Mouse (Mus musculus): ENCODE data around the gene Ctnnb1. TPM values are rescaled to one million over a fixed set of nuclear protein-coding genes. Genes with fewer than 3 reads are reported as not detected.

Gene Ctnnb1
- polyA plus RNA-seq, 1 experiment from 2014 or later, result 350 TPM

- peaks cover 19% of the 10 kb centered on the region for H3K36me3 ChIP-seq (ENCODE audit: control insufficient read depth, insufficient read depth, low read length)
- H3K27ac ChIP-seq (ENCODE audit: low read depth, low read length), result no peak overlapping the region
These were observed 34.1 kb downstream of the Ctnnb1 start for GRCm38 (mm10) chr9:120963104-120963503.

GRCm38 (mm10) chr9:120963720-120964119 is 34.7 kb downstream of the Ctnnb1 start:
- H3K27ac ChIP-seq (ENCODE audit: low read depth, low read length), result no peak overlapping the region
- H3K36me3 ChIP-seq (ENCODE audit: control insufficient read depth, insufficient read depth, low read length), result peaks cover 15% of the 10 kb centered on the region
- no peaks in the 10 kb centered on the region for H3K27me3 ChIP-seq (replicated peaks; ENCODE audit: control insufficient read depth, insufficient read depth, low read length)
- H3K9me3 ChIP-seq (ENCODE audit: control insufficient read depth, low read length), result no peaks in the 10 kb centered on the region
- no peak overlapping the region for H3K4me2 ChIP-seq (ENCODE audit: low read length)
- no peak for ATAC-seq
- H3K4me1 ChIP-seq (ENCODE audit: control insufficient read depth, insufficient read depth, low read depth, low read length), result peaks cover 5% of the 10 kb centered on the region; the same call in 1 of the 2 replicates
- no peak overlapping the region for H3K4me3 ChIP-seq (ENCODE audit: low read length)
- 64% methylated on average over 3 of the region's 3 CpGs for WGBS
- no peak overlapping the region for H3K9ac ChIP-seq (ENCODE audit: low read depth, low read length)

More at GRCm38 (mm10) chr9:120963104-120963503, 34.1 kb downstream of the Ctnnb1 start:
- Histone ChIP-seq H3K9ac (ENCODE audit: low read depth, low read length) (no peak overlapping the region), H3K4me1 (ENCODE audit: control insufficient read depth, insufficient read depth, low read depth, low read length) (peaks cover 5% of the 10 kb centered on the region), H3K4me3 (ENCODE audit: low read length) (no peak overlapping the region), H3K4me2 (ENCODE audit: low read length) (no peak overlapping the region), H3K9me3 (ENCODE audit: control insufficient read depth, low read length) (no peaks in the 10 kb centered on the region), H3K27me3 (replicated peaks; ENCODE audit: control insufficient read depth, insufficient read depth, low read length) (no peaks in the 10 kb centered on the region)
- WGBS, result 94% methylated on average over 4 of the region's 4 CpGs
- no peak for ATAC-seq

GRCm38 (mm10) chr9:120964224-120964623 is 35.2 kb downstream of the Ctnnb1 start:
- Histone ChIP-seq H3K9ac (ENCODE audit: low read depth, low read length) (no peak overlapping the region), H3K36me3 (ENCODE audit: control insufficient read depth, insufficient read depth, low read length) (peaks cover 15% of the 10 kb centered on the region), H3K27ac (ENCODE audit: low read depth, low read length) (no peak overlapping the region), H3K9me3 (ENCODE audit: control insufficient read depth, low read length) (no peaks in the 10 kb centered on the region), H3K4me2 (ENCODE audit: low read length) (no peak overlapping the region), H3K27me3 (replicated peaks; ENCODE audit: control insufficient read depth, insufficient read depth, low read length) (no peaks in the 10 kb centered on the region), H3K4me3 (ENCODE audit: low read length) (no peak overlapping the region), H3K4me1 (ENCODE audit: control insufficient read depth, insufficient read depth, low read depth, low read length) (peaks cover 5% of the 10 kb centered on the region; the same call in 1 of the 2 replicates)
- no peak for ATAC-seq
- 82% methylated on average over 2 of the region's 5 CpGs for WGBS

GRCm38 (mm10) chr9:120965007-120965406 is 36.0 kb downstream of the Ctnnb1 start:
- H3K4me3 ChIP-seq (ENCODE audit: low read length), result no peak overlapping the region
- no peaks in the 10 kb centered on the region for H3K27me3 ChIP-seq (replicated peaks; ENCODE audit: control insufficient read depth, insufficient read depth, low read length)
- WGBS, result 86% methylated on average over 10 of the region's 10 CpGs
- H3K9me3 ChIP-seq (ENCODE audit: control insufficient read depth, low read length), result no peaks in the 10 kb centered on the region
- H3K36me3 ChIP-seq (ENCODE audit: control insufficient read depth, insufficient read depth, low read length), result peaks cover 16% of the 10 kb centered on the region
- H3K4me2 ChIP-seq (ENCODE audit: low read length), result no peak overlapping the region
- H3K27ac ChIP-seq (ENCODE audit: low read depth, low read length), result no peak overlapping the region
- ATAC-seq, result no peak
- H3K9ac ChIP-seq (ENCODE audit: low read depth, low read length), result no peak overlapping the region
- peaks cover 5% of the 10 kb centered on the region; the same call in 1 of the 2 replicates for H3K4me1 ChIP-seq (ENCODE audit: control insufficient read depth, insufficient read depth, low read depth, low read length)

- WGBS, result 75% methylated on average over 6 of the region's 6 CpGs
- Histone ChIP-seq H3K27me3 (replicated peaks; ENCODE audit: control insufficient read depth, insufficient read depth, low read length) (no peaks in the 10 kb centered on the region), H3K4me1 (ENCODE audit: control insufficient read depth, insufficient read depth, low read depth, low read length) (no peaks in the 10 kb centered on the region; the same call in 1 of the 2 replicates), H3K4me2 (ENCODE audit: low read length) (no peak overlapping the region), H3K4me3 (ENCODE audit: low read length) (no peak overlapping the region), H3K27ac (ENCODE audit: low read depth, low read length) (no peak overlapping the region), H3K36me3 (ENCODE audit: control insufficient read depth, insufficient read depth, low read length) (peaks cover 11% of the 10 kb centered on the region), H3K9me3 (ENCODE audit: control insufficient read depth, low read length) (no peaks in the 10 kb centered on the region), H3K9ac (ENCODE audit: low read depth, low read length) (no peak overlapping the region)
- no peak for ATAC-seq
These were observed 44.1 kb downstream of the Ctnnb1 start for GRCm38 (mm10) chr9:120973026-120973515.

GRCm38 (mm10) chr9:120974209-120974608 is 45.2 kb downstream of the Ctnnb1 start:
- no peaks in the 10 kb centered on the region for H3K27me3 ChIP-seq (replicated peaks; ENCODE audit: control insufficient read depth, insufficient read depth, low read length)
- no peaks in the 10 kb centered on the region; the same call in 1 of the 2 replicates for H3K4me1 ChIP-seq (ENCODE audit: control insufficient read depth, insufficient read depth, low read depth, low read length)
- no peaks in the 10 kb centered on the region for H3K9me3 ChIP-seq (ENCODE audit: control insufficient read depth, low read length)
- no peak overlapping the region for H3K9ac ChIP-seq (ENCODE audit: low read depth, low read length)
- H3K4me3 ChIP-seq (ENCODE audit: low read length), result no peak overlapping the region
- H3K36me3 ChIP-seq (ENCODE audit: control insufficient read depth, insufficient read depth, low read length), result peaks cover 7% of the 10 kb centered on the region
- H3K4me2 ChIP-seq (ENCODE audit: low read length), result no peak overlapping the region
- ATAC-seq, result no peak
- H3K27ac ChIP-seq (ENCODE audit: low read depth, low read length), result no peak overlapping the region
- 97% methylated on average over 2 of the region's 2 CpGs for WGBS

GRCm38 (mm10) chr9:120976158-120976557 is 47.1 kb downstream of the Ctnnb1 start:
- no peaks in the 10 kb centered on the region for H3K36me3 ChIP-seq (ENCODE audit: control insufficient read depth, insufficient read depth, low read length)
- WGBS, result 46% methylated on average over 5 of the region's 5 CpGs
- H3K4me3 ChIP-seq (ENCODE audit: low read length), result no peak overlapping the region
- peak; percentile 92 for ATAC-seq
- no peaks in the 10 kb centered on the region; the same call in 1 of the 2 replicates for H3K4me1 ChIP-seq (ENCODE audit: control insufficient read depth, insufficient read depth, low read depth, low read length)
- H3K27ac ChIP-seq (ENCODE audit: low read depth, low read length), result no peak overlapping the region
- H3K9me3 ChIP-seq (ENCODE audit: control insufficient read depth, low read length), result no peaks in the 10 kb centered on the region
- no peaks in the 10 kb centered on the region for H3K27me3 ChIP-seq (replicated peaks; ENCODE audit: control insufficient read depth, insufficient read depth, low read length)
- no peak overlapping the region for H3K4me2 ChIP-seq (ENCODE audit: low read length)
- no peak overlapping the region for H3K9ac ChIP-seq (ENCODE audit: low read depth, low read length)

GRCm38 (mm10) chr9:120976856-120977255 is 47.8 kb downstream of the Ctnnb1 start:
- WGBS, result 96% methylated on average over 4 of the region's 4 CpGs
- no peak for ATAC-seq
- H3K27ac ChIP-seq (ENCODE audit: low read depth, low read length), result no peak overlapping the region

GRCm38 (mm10) chr9:120981777-120982176 is 52.8 kb downstream of the Ctnnb1 start:
- WGBS, result 73% methylated on average over 7 of the region's 7 CpGs
- Histone ChIP-seq H3K4me2 (ENCODE audit: low read length) (no peak overlapping the region), H3K9ac (ENCODE audit: low read depth, low read length) (no peak overlapping the region), H3K36me3 (ENCODE audit: control insufficient read depth, insufficient read depth, low read length) (no peaks in the 10 kb centered on the region), H3K4me3 (ENCODE audit: low read length) (no peak overlapping the region), H3K27me3 (replicated peaks; ENCODE audit: control insufficient read depth, insufficient read depth, low read length) (no peaks in the 10 kb centered on the region), H3K9me3 (ENCODE audit: control insufficient read depth, low read length) (no peaks in the 10 kb centered on the region), H3K27ac (ENCODE audit: low read depth, low read length) (no peak overlapping the region), H3K4me1 (ENCODE audit: control insufficient read depth, insufficient read depth, low read depth, low read length) (no peaks in the 10 kb centered on the region)
- ATAC-seq, result no peak

More at GRCm38 (mm10) chr9:120976856-120977255, 47.8 kb downstream of the Ctnnb1 start:
- no peaks in the 10 kb centered on the region; the same call in 1 of the 2 replicates for H3K4me1 ChIP-seq (ENCODE audit: control insufficient read depth, insufficient read depth, low read depth, low read length)
- H3K27me3 ChIP-seq (replicated peaks; ENCODE audit: control insufficient read depth, insufficient read depth, low read length), result no peaks in the 10 kb centered on the region
- H3K9me3 ChIP-seq (ENCODE audit: control insufficient read depth, low read length), result no peaks in the 10 kb centered on the region
- H3K4me2 ChIP-seq (ENCODE audit: low read length), result no peak overlapping the region
- no peaks in the 10 kb centered on the region for H3K36me3 ChIP-seq (ENCODE audit: control insufficient read depth, insufficient read depth, low read length)
- H3K9ac ChIP-seq (ENCODE audit: low read depth, low read length), result no peak overlapping the region
- H3K4me3 ChIP-seq (ENCODE audit: low read length), result no peak overlapping the region

All from hindbrain, embryonic 16.5 days (tissue).